Mouse (Mus musculus) adrenal gland, adult 18-20 months (tissue): ENCODE results near the gene Olfr483. TPM values are rescaled to one million over a fixed set of nuclear protein-coding genes. Genes with fewer than 3 reads are reported as not detected.

ENCODE experiments used
- DNase-seq, 2 experiments: peaks; one replicate each; pipeline ENCODE4 v3.0.0; 2021 to 2022; ENCODE audit warnings: low spot score in 2 of 2
- long read RNA-seq, 2 experiments: library from polyadenylated mRNA; stranded (forward); transcript quantifications; one replicate each; pipeline ENCODE4 v2.0.0; 2021
- total RNA-seq, 2 experiments: library from RNA; stranded (reverse); gene quantifications; 1 replicate in 1 of 2; 2 replicates in 1 of 2; pipeline ENCODE4 v1.2.3; 2021

Olfr483 gene
- total RNA-seq: not detected
- long read RNA-seq, experiment 1: 0 reads
- long read RNA-seq, experiment 2: 0 reads

DNA sequence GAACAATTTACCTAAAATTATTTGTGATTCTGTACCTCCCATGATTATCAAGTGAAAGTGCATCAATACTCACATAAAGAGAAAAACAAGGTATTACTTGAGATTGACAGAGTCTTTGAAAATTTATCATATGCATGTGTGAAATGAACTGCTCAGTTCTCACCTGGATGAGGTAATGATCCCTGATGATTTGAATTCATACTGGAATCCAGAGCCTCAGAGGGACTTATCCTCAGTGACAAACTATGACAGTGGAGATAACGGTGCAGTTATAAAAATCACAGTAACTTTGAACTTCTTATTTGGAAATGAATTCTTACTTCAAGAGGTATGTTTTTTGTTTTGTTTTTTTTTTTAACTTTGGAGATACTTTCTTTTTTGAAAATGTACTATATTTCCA, at the start of gene Olfr483:
Gene Olfr483, plus strand, starts transcription at position 301 of the 400 bp plus-strand sequence.
- DNase-seq: no peak

DNA sequence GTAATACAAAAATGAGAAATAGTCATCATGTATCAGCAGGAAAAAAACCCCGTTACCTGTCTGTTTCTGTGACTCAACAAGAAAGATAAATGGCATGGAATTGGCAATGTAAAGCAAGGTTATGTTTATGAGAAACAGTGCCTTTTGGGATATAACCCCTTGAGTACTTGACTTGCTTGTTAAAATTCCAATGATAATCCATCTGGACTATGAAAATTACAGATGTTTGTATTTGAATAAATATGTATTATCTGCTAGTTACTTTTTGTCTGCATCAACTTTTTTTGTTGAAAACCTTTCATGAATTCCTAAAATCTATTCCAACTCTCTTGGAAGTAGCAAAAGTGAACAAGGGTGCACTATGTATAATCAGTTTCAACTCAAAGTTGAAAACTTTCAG, 33.4 kb upstream of the Olfr483 start, which contains the start of gene Olfr480:
Gene Olfr480, minus strand, starts transcription at position 101 of the 400 bp plus-strand sequence.
- no peak for DNase-seq

DNA sequence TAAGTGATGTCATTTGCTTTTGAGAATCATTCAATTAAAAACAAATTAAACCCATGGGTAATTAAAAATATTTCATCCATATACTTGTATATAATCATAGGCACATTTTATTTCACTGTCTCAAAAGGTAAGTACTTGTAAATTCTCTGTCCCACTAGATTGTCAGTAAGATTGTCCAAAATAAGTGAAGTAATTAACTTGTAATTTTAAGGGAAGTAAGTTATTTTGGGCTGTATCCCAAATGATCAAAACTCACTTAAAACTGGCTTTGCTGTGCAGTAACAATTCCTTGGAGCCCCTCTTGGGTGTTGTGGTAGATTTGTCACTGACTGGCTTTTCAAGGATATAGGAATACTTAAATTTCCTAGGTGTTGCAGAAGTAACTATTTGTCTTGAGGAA, 21.1 kb upstream of the Olfr483 start, which contains the start of gene Olfr481:
Gene Olfr481, plus strand, starts transcription at position 301 of the 400 bp plus-strand sequence.
- no peak for DNase-seq

GRCm38 (mm10) chr7:108097486-108097885, 3.2 kb upstream of the Olfr483 start, which contains the start of gene Olfr482:
Gene Olfr482 (minus strand): TSS chr7:108097586.
- DNase-seq: no peak

DNA sequence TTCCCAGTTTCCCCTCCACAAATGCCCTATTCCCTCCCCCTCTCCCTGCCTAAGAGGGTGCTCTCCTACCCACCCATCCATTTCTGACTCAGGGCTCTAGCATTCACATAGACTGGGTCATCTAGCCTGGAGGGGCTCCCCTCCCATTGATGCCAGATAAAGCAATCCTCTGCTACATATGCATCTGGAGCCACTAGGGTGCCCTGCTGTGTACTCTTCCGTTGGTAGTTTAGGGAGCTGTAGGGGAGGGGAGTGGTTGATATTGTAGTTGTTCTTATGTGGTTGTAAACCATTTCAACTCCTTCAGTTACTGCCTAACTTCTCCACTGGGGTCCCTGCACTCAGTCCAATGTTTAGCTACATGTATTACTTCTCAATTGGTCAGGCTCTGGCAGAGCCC, 20.0 kb downstream of the Olfr483 start:
- no peak for DNase-seq

DNA sequence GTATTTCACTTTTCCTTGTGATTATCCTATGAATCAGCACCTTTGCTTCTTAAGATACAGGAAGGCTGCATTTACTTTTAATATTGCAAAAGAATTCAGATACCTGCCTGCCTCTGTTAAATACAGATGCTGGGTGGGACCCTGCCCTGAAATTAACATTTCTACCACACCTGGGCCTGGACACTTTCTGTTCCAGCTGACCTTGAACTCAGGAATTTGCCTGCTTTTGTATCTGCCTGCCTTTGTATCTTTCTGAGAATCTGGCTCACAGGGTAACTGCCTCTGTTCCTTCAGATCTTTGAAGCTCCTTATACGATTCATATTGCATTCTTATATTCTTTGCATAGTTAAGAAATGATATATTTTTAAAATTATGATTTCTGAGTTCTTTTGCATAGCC, 20.8 kb downstream of the Olfr483 start:
- no peak for DNase-seq

DNA sequence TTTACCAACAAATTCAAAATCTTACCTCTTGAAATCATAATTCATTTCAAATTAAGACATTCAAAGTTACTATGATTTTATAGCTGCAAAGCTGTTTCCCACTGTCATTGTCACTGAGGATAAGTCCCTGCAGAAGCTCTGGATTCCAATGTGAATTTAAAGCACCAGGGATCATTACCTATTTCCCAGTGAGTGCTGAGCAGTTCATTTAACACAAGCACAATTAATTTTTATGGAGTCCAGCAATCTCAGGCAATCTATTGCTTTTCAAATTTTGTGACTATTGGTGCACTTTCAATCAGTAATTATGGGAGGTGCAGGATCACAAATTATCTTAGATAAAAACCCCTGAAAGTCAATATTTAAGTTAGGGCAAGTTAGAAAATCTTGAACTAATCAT, 26.7 kb downstream of the Olfr483 start, which contains the start of gene Olfr484:
Gene Olfr484, minus strand, starts transcription at position 101 of the 400 bp plus-strand sequence.
- DNase-seq: no peak

Other genes with a start within 250 kb of the Olfr483 start
- not detected for gene Olfr472, start 202.9 kb upstream of the Olfr483 start, total RNA-seq
- gene Olfr473, start 170.4 kb upstream of the Olfr483 start, total RNA-seq: not detected
- gene Olfr474, start 146.2 kb upstream of the Olfr483 start, total RNA-seq: not detected
- not detected for gene Olfr476, start 136.0 kb upstream of the Olfr483 start, total RNA-seq
- not detected for gene Olfr477, start 114.2 kb upstream of the Olfr483 start, total RNA-seq
- gene Olfr478, start 66.9 kb upstream of the Olfr483 start, total RNA-seq: not detected
- not detected for gene Olfr479, start 50.2 kb upstream of the Olfr483 start, total RNA-seq
- gene Olfr480, start 33.5 kb upstream of the Olfr483 start, total RNA-seq: not detected
- gene Olfr481, start 21.0 kb upstream of the Olfr483 start, total RNA-seq: not detected
- gene Olfr482, start 3.3 kb upstream of the Olfr483 start, total RNA-seq: 1 to 10 TPM; 1.9 to 2.0 TPM
- gene Olfr484, start 26.6 kb downstream of the Olfr483 start, total RNA-seq: not detected
- not detected for gene Olfr485, start 59.0 kb downstream of the Olfr483 start, total RNA-seq
- gene Olfr486, start 71.9 kb downstream of the Olfr483 start, total RNA-seq: not detected
- not detected for gene Olfr487, start 113.8 kb downstream of the Olfr483 start, total RNA-seq
- not detected for gene Olfr488, start 157.5 kb downstream of the Olfr483 start, total RNA-seq
- gene Olfr490, start 188.1 kb downstream of the Olfr483 start, total RNA-seq: not detected
- not detected for gene Olfr491, start 212.6 kb downstream of the Olfr483 start, total RNA-seq
- gene Olfr492, start 222.8 kb downstream of the Olfr483 start, total RNA-seq: not detected
- gene Olfr493, start 246.1 kb downstream of the Olfr483 start, total RNA-seq: not detected